Mouse (Mus musculus): Measurements from ENCODE around the gene Lzts3.

DNA sequence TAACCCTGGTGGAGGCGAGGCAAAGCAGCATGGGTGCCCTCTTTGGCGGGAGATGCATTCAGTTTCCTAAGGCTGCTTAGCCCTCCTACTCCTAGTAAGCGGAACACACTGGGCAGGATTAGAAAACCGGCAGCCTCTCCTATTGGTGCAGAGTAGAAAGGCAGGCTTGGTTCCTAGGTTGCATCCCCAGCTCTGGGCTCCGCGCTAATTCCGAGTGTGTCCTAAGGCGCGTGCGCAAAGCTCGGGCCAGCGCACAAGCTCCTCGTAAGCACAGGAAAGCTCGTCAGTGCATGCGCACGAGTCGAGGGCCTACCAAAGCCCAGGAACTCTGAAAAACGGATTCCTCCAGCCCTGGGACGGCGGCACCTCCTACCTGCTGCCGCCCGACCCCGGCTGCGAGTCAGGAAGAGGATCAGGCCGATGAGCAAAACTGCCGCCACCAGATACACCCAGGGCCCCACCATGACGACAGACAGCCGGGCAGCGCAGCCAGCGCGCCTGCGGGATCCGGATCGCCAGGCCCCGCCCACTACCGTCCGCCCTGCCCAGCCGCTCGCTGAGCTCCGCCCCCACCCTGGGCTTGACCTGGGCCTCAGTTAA is 21.6 kb upstream of the Lzts3 start, which contains the start of gene Ddrgk1:
- TF ChIP-seq CEBPB (IDR thresholded peaks at IDR 0.05; ENCODE audit: insufficient read depth, poor library complexity, severe bottlenecking) = no peak
- no peak for TF ChIP-seq MAX (IDR thresholded peaks at IDR 0.05; ENCODE audit: low read depth)

All from myocyte (in vitro differentiated cells).